Mouse (Mus musculus): ENCODE measurements at regions not wholly inside any gene's neighbourhood (a gene's known extent, or its start where the extent isn't known, plus 50 kb on each side); places are given as distances from the start of the nearest gene placed in this dataset.
A peak's percentile ranks its signal among the peaks of the same experiment; 100 is the strongest.

- WGBS = 45% methylated on average over 6 of the region's 6 CpGs
- Histone ChIP-seq H3K27me3 (replicated peaks) (no peaks in the 10 kb centered on the region), H3K4me2 (no peak overlapping the region), H3K9me3 (no peaks in the 10 kb centered on the region), H3K27ac (no peak overlapping the region), H3K9ac (no peak overlapping the region), H3K4me3 (replicated peaks) (no peak overlapping the region), H3K4me1 (no peaks in the 10 kb centered on the region), H3K36me3 (no peaks in the 10 kb centered on the region)
- no peak for ATAC-seq (ENCODE audit: insufficient read depth, low FRiP score, low read depth)
Measured at GRCm38 (mm10) chr2:129883417-129883816, 83.1 kb downstream of the Stk35 start.

DNA sequence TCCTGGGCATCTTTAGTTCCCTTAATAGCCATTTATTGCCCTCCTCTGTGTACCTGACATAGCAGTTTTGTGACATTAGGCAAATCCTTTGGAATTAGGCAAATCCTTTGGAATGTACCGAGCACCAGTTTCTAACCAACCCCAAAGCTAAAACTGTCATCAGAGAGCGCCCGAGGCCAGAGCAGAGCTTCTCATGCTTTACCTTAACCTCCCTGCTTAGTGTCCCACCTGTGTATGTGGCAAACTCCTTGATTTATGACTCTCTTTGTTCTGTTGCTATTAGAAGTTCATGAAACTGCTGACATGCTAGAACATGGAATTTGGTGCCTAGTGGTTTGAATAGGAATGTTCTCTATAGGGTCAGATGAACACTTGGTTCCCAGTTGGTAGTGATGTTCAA lies 84.0 kb downstream of the Stk35 start:
- no peak overlapping the region for H3K4me3 ChIP-seq (replicated peaks)
- WGBS = 82% methylated on average over 3 of the region's 3 CpGs
- H3K4me1 ChIP-seq = no peaks in the 10 kb centered on the region
- H3K27me3 ChIP-seq (replicated peaks) = no peaks in the 10 kb centered on the region
- H3K4me2 ChIP-seq = no peak overlapping the region
- no peaks in the 10 kb centered on the region for H3K9me3 ChIP-seq
- no peak overlapping the region for H3K9ac ChIP-seq
- H3K36me3 ChIP-seq = no peaks in the 10 kb centered on the region
- ATAC-seq (ENCODE audit: insufficient read depth, low FRiP score, low read depth) = no peak
- H3K27ac ChIP-seq = no peak overlapping the region

GRCm38 (mm10) chr2:129885536-129885935 lies 85.2 kb downstream of the Stk35 start:
- no peak overlapping the region for H3K4me3 ChIP-seq (replicated peaks)
- no peaks in the 10 kb centered on the region for H3K27me3 ChIP-seq (replicated peaks)
- H3K9ac ChIP-seq = no peak overlapping the region
- no peaks in the 10 kb centered on the region for H3K9me3 ChIP-seq
- 91% methylated on average over 7 of the region's 7 CpGs for WGBS
- H3K36me3 ChIP-seq = no peaks in the 10 kb centered on the region
- no peak for ATAC-seq (ENCODE audit: insufficient read depth, low FRiP score, low read depth)
- H3K4me2 ChIP-seq = no peak overlapping the region
- no peaks in the 10 kb centered on the region for H3K4me1 ChIP-seq
- H3K27ac ChIP-seq = no peak overlapping the region

- Histone ChIP-seq H3K36me3 (no peaks in the 10 kb centered on the region), H3K9ac (no peak overlapping the region), H3K9me3 (no peaks in the 10 kb centered on the region), H3K27ac (no peak overlapping the region), H3K4me1 (no peaks in the 10 kb centered on the region), H3K4me3 (replicated peaks) (no peak overlapping the region), H3K4me2 (no peak overlapping the region), H3K27me3 (replicated peaks) (no peaks in the 10 kb centered on the region)
- ATAC-seq (ENCODE audit: insufficient read depth, low FRiP score, low read depth) = no peak
- WGBS = 49% methylated on average over 7 of the region's 7 CpGs
Measured at GRCm38 (mm10) chr2:129893231-129893630, 92.9 kb downstream of the Stk35 start.

- ATAC-seq (ENCODE audit: insufficient read depth, low FRiP score, low read depth) = no peak
- H3K9me3 ChIP-seq = no peaks in the 10 kb centered on the region
- WGBS = 78% methylated on average over 5 of the region's 5 CpGs
Measured at GRCm38 (mm10) chr2:129893832-129894231, 93.5 kb downstream of the Stk35 start.

GRCm38 (mm10) chr2:129894906-129895305 lies 94.6 kb downstream of the Stk35 start:
- no peaks in the 10 kb centered on the region for H3K4me1 ChIP-seq
- WGBS = 80% methylated on average over 8 of the region's 8 CpGs
- no peak overlapping the region for H3K9ac ChIP-seq
- no peak for ATAC-seq (ENCODE audit: insufficient read depth, low FRiP score, low read depth)
- no peaks in the 10 kb centered on the region for H3K36me3 ChIP-seq
- H3K9me3 ChIP-seq = no peaks in the 10 kb centered on the region
- no peak overlapping the region for H3K4me2 ChIP-seq
- H3K27me3 ChIP-seq (replicated peaks) = no peaks in the 10 kb centered on the region
- no peak overlapping the region for H3K4me3 ChIP-seq (replicated peaks)
- H3K27ac ChIP-seq = no peak overlapping the region

More at GRCm38 (mm10) chr2:129893832-129894231, 93.5 kb downstream of the Stk35 start:
- no peak overlapping the region for H3K27ac ChIP-seq
- H3K4me2 ChIP-seq = no peak overlapping the region
- H3K27me3 ChIP-seq (replicated peaks) = no peaks in the 10 kb centered on the region
- H3K9ac ChIP-seq = no peak overlapping the region
- H3K4me1 ChIP-seq = no peaks in the 10 kb centered on the region
- no peaks in the 10 kb centered on the region for H3K36me3 ChIP-seq
- no peak overlapping the region for H3K4me3 ChIP-seq (replicated peaks)

DNA sequence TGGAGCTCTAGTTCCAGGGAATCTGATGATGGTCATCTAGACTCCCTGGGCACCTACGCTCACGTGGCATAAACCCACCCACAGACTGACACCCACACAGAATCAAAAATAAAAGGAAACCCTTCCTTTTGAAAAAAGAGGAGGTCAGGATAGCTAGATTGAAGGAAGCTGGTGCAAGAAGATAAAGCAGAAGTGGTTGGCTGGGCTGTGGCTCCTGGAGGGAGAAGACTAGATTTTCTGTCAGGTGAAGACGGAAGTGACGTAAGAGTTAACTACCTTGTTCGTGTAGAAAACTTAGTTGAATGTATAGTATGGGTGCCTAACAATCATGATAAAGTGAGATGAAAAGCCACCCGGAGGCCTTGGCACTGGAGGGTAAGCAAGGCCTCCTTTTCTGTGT lies 95.1 kb downstream of the Stk35 start:
- Histone ChIP-seq H3K36me3 (no peaks in the 10 kb centered on the region), H3K4me2 (no peak overlapping the region), H3K4me1 (no peaks in the 10 kb centered on the region), H3K9me3 (no peaks in the 10 kb centered on the region), H3K27ac (no peak overlapping the region), H3K9ac (no peak overlapping the region), H3K27me3 (replicated peaks) (no peaks in the 10 kb centered on the region), H3K4me3 (replicated peaks) (no peak overlapping the region)
- WGBS = 78% methylated on average over 6 of the region's 6 CpGs
- ATAC-seq (ENCODE audit: insufficient read depth, low FRiP score, low read depth) = no peak

DNA sequence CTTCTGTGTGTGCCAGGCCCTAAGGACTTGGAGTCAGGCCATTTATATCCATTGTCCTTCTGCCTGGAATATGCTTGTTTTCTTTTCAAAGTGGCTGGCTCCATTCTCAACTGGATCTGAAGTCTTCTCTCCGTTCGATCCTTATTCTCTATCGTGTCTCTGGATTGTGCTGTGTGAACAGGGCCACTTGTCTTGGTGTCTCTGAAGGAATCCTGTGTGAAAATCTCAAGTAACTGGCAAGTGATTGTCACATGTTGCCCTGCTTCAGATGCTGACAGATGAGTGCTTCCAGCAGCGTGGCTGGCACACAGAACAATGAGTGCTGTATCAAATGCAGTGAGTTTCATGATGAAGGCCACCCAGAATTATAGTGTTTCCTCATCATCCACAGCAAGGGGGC lies 96.4 kb downstream of the Stk35 start:
- Histone ChIP-seq H3K4me3 (replicated peaks) (no peak overlapping the region), H3K9me3 (no peaks in the 10 kb centered on the region), H3K36me3 (no peaks in the 10 kb centered on the region), H3K27ac (no peak overlapping the region), H3K4me2 (no peak overlapping the region), H3K4me1 (no peaks in the 10 kb centered on the region), H3K9ac (no peak overlapping the region), H3K27me3 (replicated peaks) (no peaks in the 10 kb centered on the region)
- ATAC-seq (ENCODE audit: insufficient read depth, low FRiP score, low read depth) = no peak
- 80% methylated on average over 4 of the region's 4 CpGs for WGBS

GRCm38 (mm10) chr2:129903383-129904135 lies 103.2 kb downstream of the Stk35 start:
- 46% methylated on average over 4 of the region's 4 CpGs for WGBS
- H3K9me3 ChIP-seq = no peaks in the 10 kb centered on the region
- no peaks in the 10 kb centered on the region for H3K27me3 ChIP-seq (replicated peaks)
- no peaks in the 10 kb centered on the region for H3K4me1 ChIP-seq
- H3K36me3 ChIP-seq = no peaks in the 10 kb centered on the region
- no peak overlapping the region for H3K4me2 ChIP-seq
- H3K4me3 ChIP-seq (replicated peaks) = no peak overlapping the region
- no peak for ATAC-seq (ENCODE audit: insufficient read depth, low FRiP score, low read depth)
- no peak overlapping the region for H3K9ac ChIP-seq
- H3K27ac ChIP-seq = no peak overlapping the region

DNA sequence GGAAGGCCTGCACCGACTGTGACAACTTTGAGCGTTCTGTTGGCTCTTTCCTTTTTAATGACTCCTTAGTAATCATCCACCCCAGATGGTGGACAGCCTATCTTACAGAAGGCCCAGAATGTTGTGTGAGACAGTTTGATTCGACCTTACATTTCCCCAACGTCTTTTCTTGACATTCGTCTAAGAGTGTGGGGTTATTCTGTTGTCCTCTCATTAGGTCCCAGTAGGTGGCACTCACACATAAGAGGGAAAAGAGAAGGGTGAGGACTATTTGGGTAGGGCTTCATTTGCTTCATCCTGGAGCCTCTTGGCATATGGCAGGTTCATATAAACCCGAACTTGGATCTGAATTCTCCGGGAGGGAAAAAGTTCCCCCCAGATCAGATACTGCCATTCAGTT lies 104.4 kb downstream of the Stk35 start:
- Histone ChIP-seq H3K4me1 (no peaks in the 10 kb centered on the region; the same call in 1 of the 2 replicates), H3K36me3 (no peaks in the 10 kb centered on the region), H3K4me3 (replicated peaks) (no peak overlapping the region), H3K9ac (no peak overlapping the region), H3K27me3 (replicated peaks) (0 out of 2 replicates have a peak, but pooled peaks cover 5% of the 10 kb centered on the region), H3K9me3 (no peaks in the 10 kb centered on the region), H3K27ac (no peak overlapping the region), H3K4me2 (no peak overlapping the region)
- 39% methylated on average over 7 of the region's 7 CpGs for WGBS
- ATAC-seq (ENCODE audit: insufficient read depth, low FRiP score, low read depth) = no peak

DNA sequence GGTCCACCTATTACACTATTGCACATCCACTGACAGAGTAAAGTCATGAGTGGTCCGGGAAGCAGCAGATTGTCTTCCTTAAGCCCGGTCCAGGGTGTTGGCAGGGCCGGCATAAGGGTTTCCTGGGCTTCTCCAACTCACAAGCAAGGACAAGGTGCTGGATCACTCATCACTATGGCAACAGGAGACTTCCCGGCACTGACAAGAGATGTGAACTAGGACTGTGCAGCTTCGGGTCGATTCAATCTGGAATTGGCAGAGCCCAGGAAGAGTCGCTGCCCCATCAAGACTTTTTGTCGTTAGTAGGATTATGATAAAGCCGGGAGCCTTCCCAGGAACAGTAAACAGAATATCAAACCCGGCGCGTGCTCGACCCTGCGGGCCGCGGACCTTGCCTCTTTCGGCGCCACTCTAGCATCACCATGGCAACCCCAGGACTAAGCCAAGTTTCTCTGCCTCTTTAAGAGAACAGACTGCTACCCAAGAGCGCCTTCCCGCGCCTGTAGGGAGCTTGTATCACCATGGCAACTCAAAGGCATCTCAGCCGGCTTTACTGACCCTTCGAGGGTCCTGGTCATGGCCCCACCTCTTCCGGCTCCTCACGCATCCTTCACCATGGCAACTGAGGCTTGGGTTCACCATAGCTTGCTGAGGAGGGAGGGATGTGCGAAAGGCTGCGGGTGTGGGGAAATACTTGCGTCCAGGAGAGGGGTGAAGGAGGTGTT lies 103.3 kb upstream of the Tgm3 start:
- Histone ChIP-seq H3K9ac (no peak overlapping the region), H3K4me1 (peaks cover 5% of the 10 kb centered on the region), H3K27me3 (replicated peaks) (0 out of 2 replicates have a peak, but pooled peaks cover 5% of the 10 kb centered on the region), H3K36me3 (no peaks in the 10 kb centered on the region), H3K27ac (no peak overlapping the region), H3K9me3 (no peaks in the 10 kb centered on the region), H3K4me2 (peak overlapping the region; percentile 52), H3K4me3 (replicated peaks) (peak overlapping the region; percentile 26)
- ATAC-seq (ENCODE audit: insufficient read depth, low FRiP score, low read depth) = peak; percentile 47; the same call in 1 of the 2 replicates
- WGBS = 2% methylated on average over 28 of the region's 28 CpGs

- H3K9ac ChIP-seq = no peak overlapping the region
- peaks cover 5% of the 10 kb centered on the region for H3K4me1 ChIP-seq
- H3K9me3 ChIP-seq = no peaks in the 10 kb centered on the region
- 41% methylated on average over 19 of the region's 19 CpGs for WGBS
- H3K4me3 ChIP-seq (replicated peaks) = no peak overlapping the region
- H3K36me3 ChIP-seq = no peaks in the 10 kb centered on the region
- H3K27ac ChIP-seq = no peak overlapping the region
- H3K27me3 ChIP-seq (replicated peaks) = 0 out of 2 replicates have a peak, but pooled peaks cover 5% of the 10 kb centered on the region
- ATAC-seq (ENCODE audit: insufficient read depth, low FRiP score, low read depth) = no peak
- peak overlapping the region; percentile 20; the same call in 1 of the 2 replicates for H3K4me2 ChIP-seq
Measured at GRCm38 (mm10) chr2:129911203-129911921, 100.8 kb upstream of the Tgm3 start.

Data from stomach, embryonic 15.5 days (tissue).